Comparison of ENCODE assay signal across 25 mouse cellular contexts in the genomic region with DNA sequence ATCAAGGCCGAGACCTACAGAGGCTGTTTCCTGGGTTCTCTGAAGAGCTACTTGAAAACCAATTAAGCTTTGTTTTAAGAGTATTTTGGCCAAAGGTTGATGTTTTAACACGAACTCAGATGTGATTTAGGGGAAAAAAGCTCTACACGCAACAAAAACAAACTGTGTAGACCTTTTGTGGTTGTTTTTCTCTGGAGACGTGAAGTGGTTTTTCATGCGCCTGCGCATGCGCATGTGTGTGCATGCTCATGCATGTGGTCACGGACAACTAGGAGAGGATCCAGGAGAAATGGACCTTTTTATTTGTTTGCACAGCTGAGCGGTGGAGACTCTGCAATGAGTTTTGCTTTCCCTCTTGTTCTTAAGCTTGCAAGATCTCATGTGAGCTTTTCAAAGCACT.
"Had no signal": no experiment of that assay in that cellular context is flagged by ENCODE, and none has a peak within 500 bp of the region (broad histone marks: within the 10 kb centered on the region; RNA-seq: fewer than 3 reads in every experiment).

No protein-coding gene starts in this region.

- H3K27ac ChIP-seq: forebrain, embryonic 15.5 days; heart, embryonic 10.5 days; hindbrain, embryonic 10.5 days; hindbrain, embryonic 12.5 days; hindbrain, embryonic 14.5 days; intestine, embryonic 15.5 days; layer of hippocampus, adult 2 months; left cerebral cortex, adult 2 months; limb, embryonic 10.5 days; limb, embryonic 12.5 days; liver, embryonic 13.5 days; liver, embryonic 15.5 days had no signal

- H3K4me3 ChIP-seq: forebrain, embryonic 15.5 days; heart, embryonic 10.5 days; heart, embryonic 12.5 days; hindbrain, embryonic 10.5 days; hindbrain, embryonic 12.5 days; intestine, embryonic 15.5 days; layer of hippocampus, adult 2 months; left cerebral cortex, adult 2 months; limb, embryonic 10.5 days; limb, embryonic 12.5 days; liver, embryonic 13.5 days; liver, embryonic 15.5 days had no signal

- H3K27me3 ChIP-seq: forebrain, embryonic 15.5 days; heart, embryonic 12.5 days; hindbrain, embryonic 12.5 days; intestine, embryonic 15.5 days; limb, embryonic 12.5 days; liver, embryonic 15.5 days had no signal

- DNase-seq: forebrain, postnatal 0 days; gastrocnemius, postnatal 14 days; gastrocnemius, postnatal 36 days; heart, adult 18-20 months; heart, postnatal 10 days; heart, postnatal 4 days; liver; liver, embryonic 13.5 days; liver, postnatal 0 days had no signal

- H3K4me2 ChIP-seq: forebrain, embryonic 15.5 days; heart, embryonic 12.5 days; hindbrain, embryonic 12.5 days; hindbrain, embryonic 14.5 days; intestine, embryonic 15.5 days; limb, embryonic 12.5 days; liver, embryonic 11.5 days; liver, embryonic 13.5 days; liver, embryonic 15.5 days had no signal

- H3K9me3 ChIP-seq: forebrain, embryonic 15.5 days; heart, embryonic 10.5 days; hindbrain, embryonic 12.5 days; intestine, embryonic 15.5 days; limb, embryonic 10.5 days; liver, embryonic 13.5 days; liver, embryonic 15.5 days had no signal

- H3K36me3 ChIP-seq: forebrain, embryonic 15.5 days; hindbrain, embryonic 12.5 days; liver, embryonic 15.5 days had no signal

- ATAC-seq: forebrain, embryonic 15.5 days; forebrain, postnatal 0 days; hindbrain, embryonic 16.5 days; inflammation-experienced regulatory T-cells, adult 6 months; intestine, embryonic 15.5 days; intestine, postnatal 0 days; liver, postnatal 0 days had no signal

- H3K9ac ChIP-seq: forebrain, embryonic 15.5 days; forebrain, postnatal 0 days; heart, embryonic 12.5 days; hindbrain, embryonic 12.5 days; hindbrain, embryonic 14.5 days; intestine, embryonic 15.5 days; limb, embryonic 12.5 days; liver, embryonic 13.5 days; liver, embryonic 15.5 days; liver, postnatal 0 days had no signal
